Mouse (Mus musculus) MEL (cell line): ENCODE results near the gene Tarsl2. TPM values are rescaled to one million over a fixed set of nuclear protein-coding genes. Genes with fewer than 3 reads are reported as not detected.

Source experiments
- DNase-seq: peaks from one replicate; pipeline ENCODE4 v3.0.0; 2011; ENCODE audit warnings: low read depth, low spot score
- H3K27ac ChIP-seq: 2 replicates; pipeline ENCODE4 v1.5.1; 2012; ENCODE audit warnings: low read depth, mild to moderate bottlenecking, control low read depth, low read length, moderate library complexity; ENCODE audit not compliant: control insufficient read depth
- H3K27me3 ChIP-seq, 2 experiments: fragments of 150-350 bp in 1 of 2; sonication (generic) in 1 of 2; 2 replicates each; pipeline ENCODE4 v1.6.1; 2012; ENCODE audit warnings: low read length in 2 of 2, mild to moderate bottlenecking in 2 of 2, improper control_type of control experiment in 1 of 2, moderate library complexity in 1 of 2; ENCODE audit not compliant: insufficient read depth in 2 of 2, control insufficient read depth in 1 of 2
- H3K36me3 ChIP-seq, 2 experiments: 2 replicates each; pipeline ENCODE4 v1.6.1; 2012 to 2014; ENCODE audit warnings: low read length in 2 of 2, improper control_type of control experiment in 1 of 2, inconsistent platforms in 1 of 2, mild to moderate bottlenecking in 1 of 2; ENCODE audit not compliant: insufficient read depth in 2 of 2, control insufficient read depth in 1 of 2
- H3K4me1 ChIP-seq, 2 experiments: fragments of 150-350 bp in 1 of 2; sonication (generic) in 1 of 2; 2 replicates each; pipeline ENCODE4 v1.6.1; 2012; ENCODE audit warnings: low read length in 2 of 2, improper control_type of control experiment in 1 of 2, mild to moderate bottlenecking in 1 of 2; ENCODE audit not compliant: insufficient read depth in 2 of 2, control insufficient read depth in 1 of 2
- H3K4me3 ChIP-seq, 2 experiments: fragments of 150-350 bp in 1 of 2; sonication (generic) in 1 of 2; 2 replicates each; pipeline ENCODE4 v1.5.1; 2012; ENCODE audit warnings: low read depth in 2 of 2, low read length in 2 of 2, mild to moderate bottlenecking in 2 of 2, moderate library complexity in 2 of 2, control low read depth in 1 of 2, improper control_type of control experiment in 1 of 2; ENCODE audit not compliant: control insufficient read depth in 1 of 2, insufficient read depth in 1 of 2
- H3K79me2 ChIP-seq: 2 replicates; pipeline ENCODE4 v1.6.1; 2012; ENCODE audit warnings: mild to moderate bottlenecking, low read length, moderate library complexity; ENCODE audit not compliant: control insufficient read depth, poor library complexity, insufficient read depth
- H3K9ac ChIP-seq: 2 replicates; pipeline ENCODE4 v1.6.1; 2012; ENCODE audit warnings: low read depth, mild to moderate bottlenecking, control low read depth, low read length, moderate library complexity; ENCODE audit not compliant: control insufficient read depth, poor library complexity, severe bottlenecking
- H3K9me3 ChIP-seq: fragments of 150-350 bp; sonication (generic); replicated peaks from 2 replicates; pipeline ENCODE4 v1.6.1; 2012; ENCODE audit warnings: mild to moderate bottlenecking, low read length, improper control_type of control experiment, moderate library complexity; ENCODE audit not compliant: insufficient read depth
- CHD1 ChIP-seq: IDR thresholded peaks from 2 replicates; pipeline ENCODE4 v1.6.1; 2012; ENCODE audit warnings: low read depth, mild to moderate bottlenecking, inconsistent platforms, low read length, improper control_type of control experiment
- CHD2 ChIP-seq: IDR thresholded peaks from 2 replicates; pipeline ENCODE4 v1.6.1; 2011; ENCODE audit warnings: low read length, improper control_type of control experiment
- CTCF ChIP-seq, 3 experiments: IDR thresholded peaks in 2 of 3; conservative IDR thresholded peaks in 1 of 3; 2 replicates each; pipeline ENCODE4 v1.5.1; 2011 to 2012; ENCODE audit warnings: low read length in 3 of 3, low read depth in 2 of 3, mild to moderate bottlenecking in 2 of 3, improper control_type of control experiment in 1 of 3, inconsistent platforms in 1 of 3, mixed read lengths in 1 of 3, moderate library complexity in 1 of 3; ENCODE audit not compliant: control insufficient read depth in 1 of 3, insufficient read depth in 1 of 3, poor library complexity in 1 of 3, severe bottlenecking in 1 of 3
- EP300 ChIP-seq, 2 experiments: IDR thresholded peaks; 2 replicates each; pipeline ENCODE4 v1.6.1; 2011; ENCODE audit warnings: improper control_type of control experiment in 2 of 2, low read length in 2 of 2, low read depth in 1 of 2, mild to moderate bottlenecking in 1 of 2
- ETS1 ChIP-seq: IDR thresholded peaks from 2 replicates; pipeline ENCODE4 v1.6.1; 2012; ENCODE audit warnings: low read depth, mild to moderate bottlenecking, inconsistent platforms, low read length, improper control_type of control experiment, moderate library complexity
- GATA1 ChIP-seq: IDR thresholded peaks from 2 replicates; pipeline ENCODE4 v1.6.1; 2011; ENCODE audit warnings: low read depth, low read length, improper control_type of control experiment
- JUND ChIP-seq: IDR thresholded peaks from 2 replicates; pipeline ENCODE4 v1.6.1; 2011; ENCODE audit warnings: low read depth, mild to moderate bottlenecking, improper control_type of control experiment, low read length
- MAX ChIP-seq: IDR thresholded peaks from 2 replicates; pipeline ENCODE4 v1.6.1; 2011; ENCODE audit warnings: low read length, improper control_type of control experiment
- MAZ ChIP-seq: IDR thresholded peaks from 2 replicates; pipeline ENCODE4 v1.6.1; 2012; ENCODE audit warnings: low read depth, mild to moderate bottlenecking, inconsistent platforms, low read length, improper control_type of control experiment
- MYC ChIP-seq: IDR thresholded peaks from 2 replicates; pipeline ENCODE4 v1.6.1; 2011; ENCODE audit warnings: low read depth, mild to moderate bottlenecking, low read length, improper control_type of control experiment, moderate library complexity
- NRF1 ChIP-seq: IDR thresholded peaks from 2 replicates; pipeline ENCODE4 v1.6.1; 2014; ENCODE audit warnings: low read depth, mild to moderate bottlenecking, inconsistent platforms, low read length, improper control_type of control experiment, moderate library complexity; ENCODE audit not compliant: poor library complexity, insufficient read depth, severe bottlenecking
- POLR2A ChIP-seq, 2 experiments: IDR thresholded peaks; 2 replicates each; pipeline ENCODE4 v1.6.1; 2011 to 2012; ENCODE audit warnings: low read length in 2 of 2, mild to moderate bottlenecking in 2 of 2, control low read depth in 1 of 2, improper control_type of control experiment in 1 of 2, low read depth in 1 of 2, moderate library complexity in 1 of 2; ENCODE audit not compliant: control insufficient read depth in 1 of 2, insufficient read depth in 1 of 2, poor library complexity in 1 of 2
- POLR2AphosphoS5 ChIP-seq: IDR thresholded peaks from 2 replicates; pipeline ENCODE4 v1.6.1; 2012; ENCODE audit warnings: low read depth, borderline replicate concordance, mild to moderate bottlenecking, inconsistent platforms, low read length, moderate library complexity, mixed read lengths
- SIN3A ChIP-seq: IDR thresholded peaks from 2 replicates; pipeline ENCODE4 v1.6.1; 2012; ENCODE audit warnings: low read length, improper control_type of control experiment, inconsistent platforms
- SMC3 ChIP-seq: IDR thresholded peaks from 2 replicates; pipeline ENCODE4 v1.6.1; 2011; ENCODE audit warnings: low read depth, low read length, improper control_type of control experiment
- TBP ChIP-seq: IDR thresholded peaks from 2 replicates; pipeline ENCODE4 v1.8.0; 2011; ENCODE audit warnings: low read depth, low read length, improper control_type of control experiment
- TCF12 ChIP-seq: IDR thresholded peaks from 2 replicates; pipeline ENCODE4 v1.6.1; 2014; ENCODE audit warnings: low read depth, mild to moderate bottlenecking, inconsistent platforms, low read length, improper control_type of control experiment, moderate library complexity
- UBTF ChIP-seq: IDR thresholded peaks from 2 replicates; pipeline ENCODE4 v1.6.1; 2012; ENCODE audit warnings: low read depth, mild to moderate bottlenecking, inconsistent platforms, low read length, improper control_type of control experiment, moderate library complexity, borderline replicate concordance; ENCODE audit not compliant: insufficient read depth
- USF1 ChIP-seq: IDR thresholded peaks from 2 replicates; pipeline ENCODE4 v1.6.1; 2014; ENCODE audit warnings: low read depth, mild to moderate bottlenecking, inconsistent platforms, low read length, improper control_type of control experiment, moderate library complexity
- ZMIZ1 ChIP-seq: IDR thresholded peaks from 2 replicates; pipeline ENCODE4 v1.6.1; 2012; ENCODE audit warnings: low read depth, mild to moderate bottlenecking, inconsistent platforms, low read length, improper control_type of control experiment, moderate library complexity
- polyA plus RNA-seq, 2 experiments: library from polyadenylated mRNA; stranded (reverse) in 1 of 2; unstranded in 1 of 2; fragments of >175 nt in 1 of 2; fragments of >200 nt in 1 of 2; gene quantifications; 2 replicates each; pipeline versions ENCODE4 v1.2.1 to v1.2.4; 2012; ENCODE audit warnings: low replicate concordance in 2 of 2, low read depth in 1 of 2; ENCODE audit not compliant: insufficient read length in 2 of 2, insufficient read depth in 1 of 2, missing spikeins in 1 of 2
- total RNA-seq: library from RNA; depleted of rRNA; stranded (reverse); fragments of 300-350 nt; gene quantifications from 2 replicates; pipeline ENCODE4 v1.2.3, GENCODE M21; 2012

Tarsl2 gene
- total and polyA plus RNA-seq, 3 experiments: 18.7 to 26.3 TPM; not detected in 1

DNA sequence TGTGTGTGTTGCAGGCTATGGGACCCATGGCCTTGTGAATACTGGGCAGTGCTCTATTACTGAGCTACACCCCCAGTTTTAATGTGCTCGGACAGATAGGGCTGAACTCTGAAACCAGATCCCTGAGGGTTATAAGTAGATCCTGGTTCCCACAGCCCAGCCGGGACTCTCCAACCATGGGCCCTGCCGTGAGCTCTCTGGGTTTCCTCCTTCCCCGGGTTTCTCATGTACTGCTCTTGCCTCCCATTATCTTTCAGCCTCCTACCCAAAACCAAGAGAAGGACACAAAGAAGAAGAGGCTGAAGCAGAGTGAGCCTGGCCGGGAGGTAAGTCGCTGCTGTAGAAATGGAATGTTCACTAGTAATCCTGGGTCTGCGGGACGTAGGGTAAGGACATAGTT is 1.3 kb downstream of the Tarsl2 start:
- Histone ChIP-seq H3K4me3 (no peak overlapping the region), H3K79me2 (peaks cover 5% of the 10 kb centered on the region), H3K27me3 (no peaks in the 10 kb centered on the region), H3K9ac (0 out of 2 replicates have a peak overlapping the region, but pooled peaks have one; percentile 89), H3K4me1 (peaks cover 8 to 27% of the 10 kb centered on the region in 2 experiments), H3K27ac (no peak overlapping the region), H3K36me3 (peaks cover 2 to 19% of the 10 kb centered on the region in 2 experiments; a peak in 2 of 4 replicates), H3K9me3 (no peaks in the 10 kb centered on the region)
- no peak for TF ChIP-seq POLR2A (IDR thresholded peaks at IDR 0.05; ENCODE audit: control insufficient read depth in 1 of 2, insufficient read depth in 1 of 2, low read depth in 1 of 2, low read length in 2 of 2, poor library complexity in 1 of 2)
- TF ChIP-seq TCF12: no peak
- no peak for TF ChIP-seq USF1
- no peak for TF ChIP-seq ZMIZ1
- no peak for TF ChIP-seq CTCF (IDR thresholded peaks at IDR 0.05 in 2 of 3, conservative IDR thresholded peaks at IDR 0.05 in 1 of 3; ENCODE audit: control insufficient read depth in 1 of 3, insufficient read depth in 1 of 3, low read depth in 2 of 3, low read length in 3 of 3, poor library complexity in 1 of 3, severe bottlenecking in 1 of 3)
- no peak for TF ChIP-seq POLR2AphosphoS5
- no peak for TF ChIP-seq ETS1
- TF ChIP-seq CHD1: no peak
- TF ChIP-seq CHD2: no peak
- TF ChIP-seq MYC: no peak
- TF ChIP-seq SMC3: no peak
- no peak for TF ChIP-seq TBP
- no peak for TF ChIP-seq MAX
- TF ChIP-seq NRF1: no peak
- no peak for DNase-seq

DNA sequence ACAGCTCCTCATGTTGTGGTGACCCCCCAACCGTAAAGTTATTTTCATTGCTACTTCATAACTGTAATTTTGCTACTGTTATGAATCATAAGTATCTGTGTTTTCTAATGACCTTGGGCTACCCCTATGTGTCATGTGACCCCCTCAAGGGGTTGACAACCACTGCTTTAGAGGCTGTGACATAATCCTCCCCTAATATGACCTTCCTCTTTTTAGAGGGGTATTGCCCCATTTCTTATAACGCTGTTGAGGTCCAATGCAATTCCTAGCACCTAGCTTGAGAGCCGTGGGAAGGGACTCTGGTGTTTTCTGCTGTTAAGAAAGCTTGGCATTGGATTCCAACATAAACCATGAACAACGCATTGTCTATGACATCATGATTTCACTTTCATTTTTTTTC is 6.0 kb downstream of the Tarsl2 start:
- no peak for DNase-seq
- H3K27ac ChIP-seq: no peak overlapping the region
- H3K9ac ChIP-seq: no peak overlapping the region
- no peak for TF ChIP-seq NRF1
- no peak for TF ChIP-seq UBTF
- no peak for TF ChIP-seq JUND
- TF ChIP-seq MAZ: no peak
- no peak for TF ChIP-seq EP300 (IDR thresholded peaks at IDR 0.05; ENCODE audit: low read depth in 1 of 2, low read length in 2 of 2)
- no peak for TF ChIP-seq GATA1
- no peak for TF ChIP-seq SIN3A
- TF ChIP-seq, all 39 proteins: peak for 0
- no peak overlapping the region for H3K4me3 ChIP-seq
- 0 out of 2 replicates have a peak, but pooled peaks cover 2% of the 10 kb centered on the region for H3K79me2 ChIP-seq
- peaks cover 0 to 5% of the 10 kb centered on the region in 2 experiments; a peak in 2 of 4 replicates for H3K4me1 ChIP-seq
- peaks cover 3% of the 10 kb centered on the region in 2 experiments for H3K36me3 ChIP-seq
- no peaks in the 10 kb centered on the region for H3K9me3 ChIP-seq
- no peaks in the 10 kb centered on the region for H3K27me3 ChIP-seq
